Mouse (Mus musculus) lung, postnatal 0 days (tissue): Measurements from ENCODE around the gene Agbl4.

Experiments
- CTCF ChIP-seq: IDR thresholded peaks from 2 replicates; pipeline ENCODE4 v1.5.1; 2016; ENCODE audit warnings: antibody characterized with exemption, mild to moderate bottlenecking
- EP300 ChIP-seq: IDR thresholded peaks from 2 replicates; pipeline ENCODE4 v1.6.1; 2016; ENCODE audit warnings: antibody characterized with exemption, mild to moderate bottlenecking, control low read depth

DNA sequence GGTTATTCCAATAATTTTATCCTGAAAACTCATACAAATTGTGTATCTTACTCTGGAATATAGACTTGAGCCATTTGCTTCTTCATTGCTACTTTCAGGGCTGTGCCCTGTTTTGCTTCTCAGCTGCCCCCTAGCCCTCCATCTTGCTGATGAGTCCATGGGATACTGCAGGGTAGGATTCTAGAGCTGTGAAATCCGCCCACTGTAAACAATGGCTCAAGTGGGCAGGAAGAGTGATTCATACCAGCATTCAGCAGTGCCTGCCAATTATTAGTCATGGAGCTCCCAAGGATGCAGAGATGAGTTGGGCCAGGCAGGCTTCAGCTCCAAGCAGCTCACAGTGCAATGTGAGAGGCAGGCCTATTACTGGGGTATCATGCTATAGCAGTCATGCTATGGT is 1200.5 kb downstream of the Agbl4 start:
- no peak for TF ChIP-seq CTCF
- no peak for TF ChIP-seq EP300
